Mouse (Mus musculus) kidney, adult 8-10 months (tissue): ENCODE results near the gene Olfr446.

Experiments
- DNase-seq, 2 experiments: peaks; one replicate each; pipeline ENCODE4 v3.0.0; 2022

Gene Olfr446

DNA sequence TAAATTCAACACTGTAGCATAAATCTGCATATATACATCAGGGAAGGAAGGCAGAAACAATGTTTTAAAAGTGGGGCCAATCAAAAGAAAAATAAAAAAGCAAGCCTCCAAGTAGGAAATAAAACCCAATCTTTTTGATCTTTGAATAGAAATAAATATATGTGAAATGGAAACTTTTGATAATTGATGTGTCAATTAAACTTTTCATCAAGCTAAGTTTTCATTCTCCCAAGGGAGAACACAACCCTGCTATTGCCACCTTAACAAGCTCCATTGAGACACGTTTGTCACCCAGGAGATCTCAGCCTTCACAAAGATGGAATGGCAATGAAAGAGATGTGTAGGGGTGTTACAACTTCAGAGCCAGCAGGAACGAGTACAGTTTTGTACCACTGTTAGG is at the start of gene Olfr446:
TSS of gene Olfr446 (plus strand) at position 301 of the 400 bp plus-strand sequence.
- no peak for DNase-seq

GRCm38 (mm10) chr6:42876323-42876722 is 44.9 kb upstream of the Olfr446 start:
- DNase-seq = no peak

- DNase-seq = no peak
Observed at GRCm38 (mm10) chr6:42890141-42890540, 31.0 kb upstream of the Olfr446 start, which contains the start of gene Olfr448. Gene Olfr448, plus strand, starts transcription at chr6:42890441.

DNA sequence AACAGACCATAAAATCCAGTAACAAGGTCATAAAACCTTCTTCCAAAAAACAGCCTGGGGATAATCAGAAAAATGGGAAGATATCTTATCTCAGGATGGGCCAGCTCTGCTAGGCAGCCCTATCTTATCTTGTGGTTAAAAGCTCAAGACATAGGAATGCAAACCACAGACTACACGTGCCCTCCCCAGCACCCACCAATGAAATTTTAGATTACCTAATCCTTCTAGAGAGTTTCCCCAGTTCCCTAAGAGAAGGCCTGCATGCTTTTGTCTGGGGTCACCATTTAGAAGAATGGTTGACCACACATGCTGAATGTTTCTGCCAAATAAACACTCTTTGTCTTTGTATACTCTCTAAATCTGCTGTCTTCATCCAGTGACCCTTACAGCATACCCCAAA is 20.8 kb upstream of the Olfr446 start:
- no peak for DNase-seq

GRCm38 (mm10) chr6:42908578-42908977 is 12.6 kb upstream of the Olfr446 start, which contains the start of gene Olfr447:
Gene Olfr447, plus strand, starts transcription at chr6:42908878.
- DNase-seq = no peak

DNA sequence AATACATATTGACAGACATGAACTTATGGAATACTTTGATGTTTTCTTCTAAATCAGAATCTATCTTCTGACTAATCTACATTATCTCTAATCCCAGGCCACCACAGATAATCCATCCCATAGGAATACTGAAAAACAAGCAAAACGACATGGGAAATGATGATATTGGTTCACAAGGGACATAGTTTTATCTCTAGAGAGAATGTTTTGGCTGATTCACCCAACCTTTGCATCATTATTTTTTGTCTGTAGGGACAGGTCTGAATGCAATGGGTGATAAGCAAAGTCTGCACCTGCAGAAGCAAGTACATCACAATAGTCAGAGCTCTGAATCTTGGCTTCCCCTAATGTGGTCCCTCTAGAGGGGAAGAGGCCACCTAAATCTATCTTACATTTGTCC is 27.6 kb downstream of the Olfr446 start, which contains the start of gene Olfr444:
TSS of gene Olfr444 (plus strand) at position 301 of the 400 bp plus-strand sequence.
- DNase-seq = no peak

DNA sequence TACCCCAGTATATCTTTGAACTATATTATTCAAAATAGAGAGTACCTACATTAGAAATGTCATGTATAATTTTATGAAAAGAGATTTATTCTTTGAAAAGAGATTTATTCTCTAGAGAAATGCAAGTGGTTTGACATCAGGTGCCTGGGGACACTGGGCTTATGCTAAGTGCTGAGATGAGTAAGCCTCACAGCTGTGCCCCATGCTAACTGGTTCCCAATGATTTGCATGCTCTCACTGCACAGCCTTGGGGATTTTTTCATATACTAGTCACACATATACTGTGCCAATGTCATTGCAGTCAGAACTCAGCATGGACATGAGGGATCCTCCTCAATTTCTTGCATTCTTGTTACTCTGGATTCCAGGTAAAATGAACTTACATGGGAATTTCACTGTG is 59.2 kb downstream of the Olfr446 start:
- no peak for DNase-seq
